Mouse (Mus musculus) brain, adult 2 months (tissue): ENCODE data around the gene Fut4.
"Not testable (repeated sequence)": the region's sequence is repeated elsewhere in the genome, so short reads cannot be mapped to it uniquely, and the experiment has no call there.

Experiments used
- DNase-seq: peaks from one replicate; pipeline ENCODE4 v3.0.0; 2011; ENCODE audit warnings: low read depth, low spot score

Fut4 gene

DNA sequence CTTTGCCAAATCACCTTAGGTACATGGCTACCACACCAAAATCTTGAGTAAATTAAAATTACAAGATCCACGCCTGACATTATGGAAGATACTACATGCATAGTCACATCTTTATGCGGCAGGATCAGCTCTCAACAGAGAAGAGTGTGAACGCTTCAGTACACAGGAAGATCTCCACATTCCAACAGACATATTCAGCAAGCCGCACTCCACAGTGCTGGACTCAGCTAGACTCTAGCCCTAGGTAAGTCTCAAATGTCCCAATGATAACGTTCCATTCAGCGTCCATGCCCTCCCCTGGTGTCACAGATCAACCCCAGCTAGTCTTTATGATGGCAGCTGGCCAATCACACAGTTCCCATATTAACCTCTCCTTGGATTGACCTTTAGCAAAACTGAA is 26.2 kb downstream of the Fut4 start:
- no peak for DNase-seq

DNA sequence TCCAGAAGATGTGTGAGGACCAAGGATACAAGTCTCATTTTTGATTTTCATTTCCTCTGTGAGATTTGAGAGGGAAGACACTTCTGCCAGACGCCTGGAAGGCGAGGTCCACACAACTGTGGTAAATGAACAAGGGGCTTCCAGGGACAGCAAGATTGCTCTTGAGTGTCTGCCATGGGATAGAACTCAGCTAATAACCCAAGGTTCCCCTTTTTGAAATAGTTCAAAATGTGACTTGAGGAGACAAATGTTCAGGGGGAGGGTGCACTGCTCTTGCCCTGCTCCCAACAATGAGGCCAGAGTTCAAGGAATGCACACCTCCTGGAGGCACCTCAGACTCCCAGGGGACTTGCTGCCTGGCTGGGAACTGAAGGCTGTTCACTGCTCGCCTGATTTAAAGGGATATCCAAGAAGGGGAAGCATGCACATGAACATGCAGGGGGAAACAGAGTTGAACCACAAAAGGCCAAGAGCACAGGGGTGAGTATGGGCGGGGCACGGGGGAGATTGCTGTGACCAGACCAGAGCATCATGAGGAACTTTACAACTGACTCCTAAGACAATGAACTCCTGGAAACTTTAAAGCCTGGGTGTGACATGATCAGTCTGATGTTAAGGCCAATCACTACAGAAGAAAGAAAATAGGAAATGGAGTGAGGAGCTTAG is 27.3 kb downstream of the Fut4 start:
- no peak for DNase-seq

DNA sequence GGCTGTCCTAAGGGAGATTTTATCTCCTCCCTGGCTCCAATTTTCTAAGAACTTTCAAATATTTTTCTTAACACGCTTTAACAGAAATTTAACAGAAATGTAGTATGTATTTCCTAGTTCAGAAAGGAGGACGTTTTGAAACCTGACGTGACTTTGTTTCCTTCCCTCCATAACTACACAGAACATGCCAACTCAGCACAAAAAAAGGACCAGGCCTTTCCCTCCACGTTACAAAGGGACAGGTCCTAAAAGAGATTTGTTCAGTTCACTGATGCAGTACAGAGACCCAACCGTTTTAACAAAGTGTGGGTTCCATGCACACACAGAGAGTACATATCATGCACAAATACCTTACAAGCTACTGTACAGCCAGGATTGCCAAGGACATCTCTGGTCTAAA is 30.6 kb downstream of the Fut4 start:
- DNase-seq = no peak

DNA sequence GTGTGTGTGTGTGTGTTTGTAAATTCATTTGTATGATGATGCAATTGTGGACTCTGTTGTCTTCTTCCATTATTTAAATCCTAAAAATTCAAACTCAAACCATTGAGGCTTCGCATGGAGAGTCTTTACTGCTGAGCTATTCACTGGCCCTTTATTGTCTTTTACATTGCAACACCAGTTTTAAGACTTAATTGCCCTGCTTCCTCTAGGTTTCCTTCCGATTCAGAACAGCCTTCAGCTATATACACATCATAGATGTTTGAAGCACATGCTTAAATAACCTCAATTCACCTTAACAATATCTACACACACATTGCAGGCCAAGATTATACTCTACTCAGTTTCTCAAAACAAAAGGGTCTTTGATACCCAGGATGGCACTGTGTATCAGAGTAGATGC is 31.8 kb downstream of the Fut4 start:
- no peak for DNase-seq

DNA sequence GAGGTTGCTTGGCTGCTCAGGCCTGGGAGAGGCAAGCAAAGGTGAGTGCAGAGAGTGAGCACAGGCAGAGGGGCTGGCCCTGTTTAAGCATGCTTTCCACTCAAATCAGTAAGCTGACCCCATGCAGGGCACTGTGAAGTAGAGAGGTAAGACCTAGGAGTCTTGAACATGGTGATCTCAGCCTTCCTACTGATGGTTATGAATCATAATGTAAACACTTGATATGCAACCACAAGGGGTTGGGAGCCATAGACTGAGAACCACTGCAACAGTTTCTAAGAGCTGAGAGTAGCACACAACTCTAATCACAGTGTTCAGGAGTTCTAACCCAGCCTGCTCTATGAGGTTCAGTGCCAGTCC is 33.9 kb downstream of the Fut4 start:
- DNase-seq = no peak

DNA sequence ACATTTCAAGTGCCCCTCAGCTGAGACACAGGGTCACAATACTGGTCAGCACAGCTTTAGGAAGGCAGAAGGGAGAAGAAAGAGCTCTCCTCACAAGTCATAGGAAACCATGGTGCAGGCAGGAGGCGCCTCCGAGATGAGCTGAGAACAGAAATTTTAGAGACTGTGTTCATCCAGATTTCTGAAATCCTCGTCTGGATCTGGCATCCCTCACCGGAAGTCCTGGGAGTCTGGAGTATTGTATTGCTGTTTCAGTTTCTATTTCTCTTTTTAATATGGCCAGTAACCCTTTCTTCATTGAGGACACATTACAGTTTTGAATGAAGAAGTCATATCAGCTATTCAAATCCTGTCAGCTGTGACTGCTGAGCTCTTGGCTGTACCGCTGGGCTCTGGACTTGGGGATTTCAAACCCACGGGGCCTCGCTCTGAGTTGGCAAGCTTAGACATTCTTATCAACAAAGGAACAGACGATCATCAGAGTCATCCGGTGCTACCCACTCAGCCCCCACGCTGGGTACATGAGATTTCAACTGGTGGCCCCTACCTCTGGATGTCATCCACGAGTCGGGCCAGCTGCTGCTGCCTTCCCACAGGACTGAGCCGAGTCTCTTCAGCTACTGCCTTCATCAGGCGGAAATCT is 34.4 kb downstream of the Fut4 start:
- no peak for DNase-seq

DNA sequence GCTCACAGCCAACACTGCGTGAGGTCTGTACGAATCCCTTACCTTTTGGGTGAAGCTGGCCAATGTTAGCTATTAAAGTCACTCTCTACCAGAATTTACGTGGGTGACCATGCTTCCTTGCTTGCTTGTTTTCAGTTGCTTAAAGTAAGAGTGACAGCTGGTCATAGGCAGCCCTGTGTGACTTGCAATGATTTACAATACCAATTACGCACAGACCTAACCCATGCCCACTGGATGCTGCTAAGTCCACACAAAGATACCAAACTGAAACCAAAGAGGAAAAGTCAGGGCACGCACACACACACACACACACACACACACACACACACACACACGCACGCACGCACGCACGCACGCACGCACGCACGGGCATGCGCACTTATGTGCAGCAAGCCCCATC is 36.9 kb downstream of the Fut4 start:
- DNase-seq = no peak

DNA sequence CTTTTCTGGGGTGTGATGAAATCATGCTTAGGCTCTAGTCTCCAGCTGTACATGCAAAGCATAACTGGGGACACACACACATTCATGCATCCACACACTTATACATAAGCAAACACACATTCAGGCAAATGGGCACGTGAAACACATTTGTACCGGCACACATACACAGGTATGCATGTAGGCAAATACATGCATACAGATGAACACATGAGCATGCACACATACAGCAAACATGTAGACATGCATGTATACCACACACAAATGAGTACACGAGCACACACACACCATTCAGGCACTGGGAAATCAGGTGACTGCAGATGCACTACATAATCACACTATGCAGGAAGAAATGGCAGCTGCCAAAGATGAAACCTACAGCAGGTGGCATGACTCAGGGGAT is 41.3 kb downstream of the Fut4 start:
- DNase-seq = no peak

DNA sequence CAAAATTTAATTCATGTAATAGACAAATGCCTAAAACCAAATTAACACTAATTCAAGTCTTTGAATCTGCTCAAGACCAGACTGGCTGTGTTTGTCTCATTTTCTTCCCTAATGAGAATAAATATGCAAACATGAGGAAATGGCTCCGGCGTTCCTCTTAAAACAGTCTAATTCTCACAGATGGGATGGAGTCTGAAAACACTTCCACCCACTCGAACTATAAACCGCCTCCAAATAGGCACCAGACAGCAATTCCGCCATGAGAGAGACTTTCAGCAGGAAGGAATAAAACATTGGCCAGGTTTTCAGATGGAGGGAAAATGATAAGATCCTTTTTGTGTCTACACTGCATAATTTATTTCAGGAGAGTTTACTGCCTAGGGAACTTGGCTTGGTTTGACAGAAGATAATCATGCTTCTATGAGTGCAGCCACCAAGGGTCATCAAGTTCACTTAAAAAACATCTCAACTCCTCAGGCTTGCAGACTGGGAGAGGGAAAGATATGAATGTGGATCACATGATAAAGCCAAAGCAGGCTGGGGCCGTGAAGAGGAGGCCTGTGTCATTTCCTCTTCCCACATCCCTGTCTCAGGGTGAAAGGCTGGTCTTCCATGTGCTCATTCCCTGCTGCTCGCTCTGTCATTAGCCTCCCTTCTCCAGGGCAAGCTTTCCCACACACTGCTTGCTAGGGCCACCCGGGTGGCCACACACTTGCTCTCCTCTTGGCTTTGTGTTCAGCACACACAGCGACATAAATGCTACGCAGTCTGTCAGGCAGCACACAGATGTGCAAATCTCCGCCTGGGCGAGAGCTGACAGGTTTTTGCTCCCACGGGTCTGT is 46.7 kb downstream of the Fut4 start:
- DNase-seq = peak; percentile 73

DNA sequence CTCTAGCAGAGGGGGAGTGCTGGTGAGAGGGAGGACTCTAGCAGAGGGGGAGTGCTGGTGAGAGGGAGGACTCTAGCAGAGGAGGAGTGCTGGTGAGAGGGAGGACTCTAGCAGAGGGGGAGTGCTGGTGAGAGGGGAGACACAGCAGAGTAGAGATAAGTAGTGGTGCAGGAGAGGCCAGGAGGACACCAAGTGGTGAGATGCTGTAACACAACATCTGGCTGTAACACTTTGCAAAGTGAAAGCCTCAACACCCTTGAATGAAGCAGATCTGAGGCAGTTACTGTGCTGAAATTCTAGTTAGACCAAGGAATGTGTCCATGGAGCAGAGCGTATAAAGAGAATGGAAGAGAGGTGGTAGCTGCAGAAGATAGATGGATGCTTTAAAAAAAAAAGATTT is 51.4 kb downstream of the Fut4 start:
- not testable (repeated sequence) for DNase-seq

DNA sequence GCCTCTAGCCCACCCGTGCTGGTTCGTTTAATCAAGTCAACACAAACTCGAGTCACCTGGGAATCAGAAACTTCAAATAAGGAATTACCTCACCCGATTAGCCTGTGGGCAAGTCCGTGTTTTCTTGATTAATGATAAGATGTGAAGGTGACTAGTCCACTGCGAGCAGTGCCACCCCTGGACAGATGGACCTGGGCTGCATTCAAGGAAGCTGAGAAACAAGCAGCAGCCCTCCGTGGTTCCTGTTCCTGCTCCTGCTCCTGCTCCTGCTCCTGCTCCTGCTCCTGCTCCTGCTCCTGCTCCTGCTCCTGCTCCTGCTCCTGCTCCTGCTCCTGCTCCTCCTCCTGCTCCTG is 52.9 kb downstream of the Fut4 start:
- DNase-seq = no peak

DNA sequence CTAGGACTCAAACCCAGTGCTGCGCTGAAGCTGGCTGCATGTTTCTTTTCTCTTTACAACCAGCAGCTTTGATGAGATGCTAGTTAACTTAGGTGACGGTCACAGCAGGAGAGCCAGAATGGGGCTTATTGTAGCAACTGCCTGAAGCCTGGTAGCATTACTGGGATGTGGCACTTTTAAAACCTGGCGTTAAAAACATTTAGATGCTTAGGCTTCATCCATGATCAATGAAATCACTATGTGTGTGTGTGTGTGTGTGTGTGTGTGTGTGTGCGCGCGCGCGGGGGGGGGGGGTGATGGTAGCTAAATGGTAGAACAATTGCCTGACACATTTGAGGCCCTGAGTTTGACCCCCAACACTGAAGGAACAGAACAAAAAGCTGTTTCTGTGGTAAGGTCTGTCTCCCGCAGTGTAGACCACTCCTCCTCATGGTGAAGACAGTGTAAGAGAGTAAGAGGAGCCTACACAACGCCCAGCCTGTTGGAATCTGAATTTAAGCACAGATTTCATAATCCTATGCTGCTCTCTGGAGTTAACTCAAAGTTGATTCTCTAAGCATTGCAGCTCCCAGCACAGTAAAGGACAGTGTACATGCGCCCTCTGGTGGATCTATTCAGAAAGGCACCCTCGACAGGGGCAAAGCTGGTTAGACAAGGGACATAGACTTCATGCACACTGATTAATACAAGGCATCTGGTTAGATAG is 53.5 kb downstream of the Fut4 start:
- peak; percentile 90 for DNase-seq
